ENCODE assay signal across 28 mouse cellular contexts in the genomic region with DNA sequence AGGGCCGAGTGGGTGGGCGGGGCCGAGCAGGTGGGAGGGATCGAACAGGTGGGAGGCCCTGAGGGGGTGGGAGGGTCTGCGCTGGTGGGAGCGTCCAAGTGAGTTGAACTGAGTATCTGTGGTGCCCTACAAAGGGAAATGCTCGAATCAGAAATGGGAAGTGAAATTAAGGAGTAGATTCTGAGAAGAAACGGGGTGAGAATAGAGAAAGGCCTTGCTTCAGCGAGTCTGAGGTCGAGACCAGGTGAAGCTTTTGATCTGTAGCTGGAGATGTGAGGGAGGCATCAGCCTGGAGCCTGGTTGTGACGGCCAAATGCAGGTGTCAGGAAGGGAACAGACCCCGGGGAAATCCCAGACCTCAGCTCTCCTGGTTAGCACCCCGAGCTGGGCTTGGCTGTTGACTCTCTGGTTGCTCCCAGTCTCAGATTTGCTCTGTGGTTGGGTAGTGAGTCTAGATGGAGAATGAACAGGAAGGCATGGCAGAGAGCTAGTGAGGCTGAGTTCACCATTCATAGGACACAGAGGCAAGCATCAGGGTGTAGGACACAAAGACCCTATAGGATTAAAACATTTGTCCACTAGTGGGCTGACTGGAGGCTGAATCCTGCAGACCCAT. TPM values are rescaled to one million over a fixed set of nuclear protein-coding genes. Genes with fewer than 3 reads are reported as not detected.
A peak's percentile ranks its signal among the peaks of the same experiment; 100 is the strongest.
DNase-seq lines count a peak whose midpoint lies in the region; ATAC-seq and TF ChIP-seq lines count a peak whose summit lies in the region.
"Had no signal": no experiment of that assay in that cellular context is flagged by ENCODE, and none has a peak within 500 bp of the region (broad histone marks: within the 10 kb centered on the region; RNA-seq: fewer than 3 reads in every experiment).

No protein-coding gene starts in this region.

- no peaks in the 10 kb centered on the region for H3K36me3 ChIP-seq in intestine, embryonic 15.5 days
- no peaks in the 10 kb centered on the region for H3K36me3 ChIP-seq in intestine, postnatal 0 days (ENCODE audit: control insufficient read depth, insufficient read depth)
- H3K36me3 ChIP-seq in kidney, embryonic 15.5 days = no peaks in the 10 kb centered on the region
- H3K36me3 ChIP-seq: forebrain, embryonic 12.5 days; heart, embryonic 10.5 days; heart, embryonic 15.5 days; hindbrain, embryonic 13.5 days; midbrain, embryonic 12.5 days; neural tube, embryonic 13.5 days had no signal

- no peaks in the 10 kb centered on the region for H3K9me3 ChIP-seq in intestine, embryonic 15.5 days
- H3K9me3 ChIP-seq in intestine, postnatal 0 days (ENCODE audit: control insufficient read depth) = no peaks in the 10 kb centered on the region
- H3K9me3 ChIP-seq in kidney, embryonic 15.5 days (replicated peaks) = no peaks in the 10 kb centered on the region
- H3K9me3 ChIP-seq: forebrain, embryonic 12.5 days; heart, embryonic 10.5 days; heart, embryonic 15.5 days; hindbrain, embryonic 13.5 days; neural tube, embryonic 13.5 days had no signal

- H3K27ac ChIP-seq in intestine, embryonic 15.5 days = no peak overlapping the region
- H3K27ac ChIP-seq in intestine, postnatal 0 days (ENCODE audit: low read depth, low read length) = no peak overlapping the region
- H3K27ac ChIP-seq in kidney, embryonic 15.5 days = no peak overlapping the region
- H3K27ac ChIP-seq: forebrain, embryonic 12.5 days; heart, embryonic 10.5 days; heart, embryonic 15.5 days; hindbrain, embryonic 13.5 days; liver, embryonic 14.5 days; midbrain, embryonic 12.5 days; neural tube, embryonic 13.5 days had no signal

- peak; percentile 33 to 44 for DNase-seq in spleen, adult 18-20 months
- DNase-seq in gastrocnemius, postnatal 25 days = no peak
- DNase-seq in left cerebral cortex, postnatal 36 days (ENCODE audit: low spot score in 2 of 2) = no peak
- DNase-seq: adrenal gland, postnatal 10 days; cerebellum, adult 11 months; cerebellum, adult 9-11 months; forebrain, postnatal 0 days; heart, postnatal 36 days; kidney, adult 18-20 months; kidney, postnatal 4 days; layer of hippocampus, postnatal 36 days; liver; lung, adult 2 months; lung, postnatal 10 days; thymus, postnatal 4 days had no signal

- H3K9ac ChIP-seq in intestine, embryonic 15.5 days = no peak overlapping the region
- no peak overlapping the region for H3K9ac ChIP-seq in intestine, postnatal 0 days (ENCODE audit: low read depth, low read length)
- no peak overlapping the region for H3K9ac ChIP-seq in kidney, embryonic 15.5 days
- H3K9ac ChIP-seq: forebrain, embryonic 12.5 days; forebrain, postnatal 0 days; heart, embryonic 15.5 days; hindbrain, embryonic 13.5 days; liver, embryonic 14.5 days; midbrain, embryonic 12.5 days; neural tube, embryonic 13.5 days had no signal

- H3K4me2 ChIP-seq in intestine, embryonic 15.5 days (replicated peaks) = no peak overlapping the region
- H3K4me2 ChIP-seq in intestine, postnatal 0 days (replicated peaks; ENCODE audit: low read depth) = no peak overlapping the region
- no peak overlapping the region for H3K4me2 ChIP-seq in kidney, embryonic 15.5 days
- H3K4me2 ChIP-seq: forebrain, embryonic 12.5 days; heart, embryonic 15.5 days; hindbrain, embryonic 13.5 days; midbrain, embryonic 12.5 days; neural tube, embryonic 13.5 days had no signal

- no peak for TF ChIP-seq CTCF in intestine, postnatal 0 days (IDR thresholded peaks at IDR 0.05; ENCODE audit: low read depth)

- no peak overlapping the region for H3K4me3 ChIP-seq in intestine, embryonic 15.5 days (replicated peaks)
- H3K4me3 ChIP-seq in intestine, postnatal 0 days (ENCODE audit: low read depth, low read length) = no peak overlapping the region
- no peak overlapping the region for H3K4me3 ChIP-seq in kidney, embryonic 15.5 days (replicated peaks)
- H3K4me3 ChIP-seq: erythroblast, embryonic 14.5 days; forebrain, embryonic 12.5 days; heart, embryonic 10.5 days; heart, embryonic 15.5 days; hindbrain, embryonic 13.5 days; midbrain, embryonic 12.5 days; neural tube, embryonic 13.5 days had no signal

- 79% methylated on average over 13 of the region's 13 CpGs for WGBS in intestine, embryonic 15.5 days
- 83% methylated on average over 13 of the region's 13 CpGs for WGBS in intestine, postnatal 0 days
- WGBS in kidney, embryonic 15.5 days = 71% methylated on average over 13 of the region's 13 CpGs

- no peaks in the 10 kb centered on the region for H3K27me3 ChIP-seq in intestine, embryonic 15.5 days (replicated peaks)
- H3K27me3 ChIP-seq in intestine, postnatal 0 days (replicated peaks; ENCODE audit: control insufficient read depth, insufficient read depth, low read length) = no peaks in the 10 kb centered on the region
- no peaks in the 10 kb centered on the region for H3K27me3 ChIP-seq in kidney, embryonic 15.5 days
- H3K27me3 ChIP-seq: forebrain, embryonic 12.5 days; heart, embryonic 15.5 days; hindbrain, embryonic 13.5 days; midbrain, embryonic 12.5 days; neural tube, embryonic 13.5 days had no signal

- intact Hi-C loops in left cerebral cortex, postnatal 36 days (cut with DNase I) = no loop called here

- no peaks in the 10 kb centered on the region for H3K4me1 ChIP-seq in intestine, embryonic 15.5 days (replicated peaks)
- no peaks in the 10 kb centered on the region; the same call in 1 of the 2 replicates for H3K4me1 ChIP-seq in intestine, postnatal 0 days (replicated peaks; ENCODE audit: control insufficient read depth, insufficient read depth, low read length)
- no peaks in the 10 kb centered on the region for H3K4me1 ChIP-seq in kidney, embryonic 15.5 days
- H3K4me1 ChIP-seq: forebrain, embryonic 12.5 days; heart, embryonic 15.5 days; hindbrain, embryonic 13.5 days; midbrain, embryonic 12.5 days; neural tube, embryonic 13.5 days had no signal

- 0 out of 2 replicates have a peak, but pooled peaks have one; percentile 6 for ATAC-seq in intestine, embryonic 15.5 days
- ATAC-seq in intestine, postnatal 0 days = no peak
- ATAC-seq in megakaryocyte, adult 5-6 weeks (ENCODE audit: poor library complexity, severe bottlenecking) = peak; percentile 86
- ATAC-seq in kidney, embryonic 15.5 days (replicated peaks; ENCODE audit: low FRiP score) = no peak
- ATAC-seq: CD4-positive, CD25-positive, alpha-beta regulatory T cell, adult 4 months; forebrain, postnatal 0 days had no signal

RNA-seq across cellular contexts. Expression of a gene that starts 50.2 kb away (rescaled TPM):
- 0.99 and 1.4 TPM in 2 replicates for polyA plus RNA-seq in intestine, embryonic 15.5 days (2015; fragmentation: Nextera tagmentation; extraction: Ambion mirVana)
- 0.46 and 0.50 TPM in 2 replicates for polyA plus RNA-seq in intestine, postnatal 0 days (2015; fragmentation: Nextera tagmentation; extraction: Ambion mirVana)
- total RNA-seq in megakaryocyte, adult 5-6 weeks (2015) = 2.6 and 3.2 TPM in 2 replicates
- total RNA-seq in megakaryocyte, adult 5-6 weeks (2017) = 3.9 and 5.9 TPM in 2 replicates
- polyA plus RNA-seq in kidney, embryonic 15.5 days (2015; fragmentation: Nextera tagmentation; extraction: Ambion mirVana) = 3.8 and 4.7 TPM in 2 replicates
- under 1 TPM; 0.94 to 1.00 TPM for total RNA-seq in gastrocnemius, postnatal 25 days (2021)
- 10 to 100 TPM; 29.9 to 33.3 TPM for total RNA-seq in left cerebral cortex, postnatal 36 days (2021)

Comparison
In these comparisons a context has a peak if more than half of its experiments do, and no peak if none do; other contexts are left out.
1. ATAC-seq: peak in intestine, embryonic 15.5 days (single experiment) and megakaryocyte, adult 5-6 weeks (single experiment); none in intestine, postnatal 0 days (single experiment) and kidney, embryonic 15.5 days (single experiment).
2. DNase-seq: peak in spleen, adult 18-20 months (2 of 2); none in gastrocnemius, postnatal 25 days (single experiment) and left cerebral cortex, postnatal 36 days (0 of 2).
3. RNA of a gene that starts 50.2 kb away (total RNA-seq): 29.9 to 33.3 TPM in left cerebral cortex, postnatal 36 days; 2.6 to 5.9 TPM in megakaryocyte, adult 5-6 weeks and 0.94 to 1.00 TPM in gastrocnemius, postnatal 25 days; every median in the first group is over 4 times any median in the second.